Mouse (Mus musculus): Measurements from ENCODE around the gene Tead4. TPM values are rescaled to one million over a fixed set of nuclear protein-coding genes. Genes with fewer than 3 reads are reported as not detected.
A peak's percentile ranks its signal among the peaks of the same experiment; 100 is the strongest.
"Not testable (repeated sequence)": the region's sequence is repeated elsewhere in the genome, so short reads cannot be mapped to it uniquely, and the experiment has no call there.

Tead4 gene
- total RNA-seq, 2 experiments from 2014 or later: 3.1 to 5.0 TPM

DNA sequence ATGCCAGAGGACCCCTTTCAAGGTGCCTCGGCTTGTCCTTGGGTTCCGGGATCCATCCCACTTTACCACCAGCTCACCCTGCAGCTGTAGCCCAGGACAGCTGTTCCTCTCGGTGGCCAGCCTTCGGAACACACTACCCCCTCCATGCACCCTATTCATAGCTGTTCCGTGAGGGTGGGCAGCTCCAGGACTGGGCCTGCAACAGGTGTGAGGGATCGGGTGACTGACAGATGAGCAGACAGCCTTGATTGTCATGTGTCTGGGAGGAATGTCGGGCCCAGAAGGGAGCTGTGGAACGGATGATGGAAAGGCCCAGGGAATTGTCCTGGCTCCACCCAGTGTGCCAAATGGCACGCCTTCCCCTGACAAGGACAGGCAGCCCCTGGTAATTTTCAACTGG lies 64.0 kb downstream of the Tead4 start:
- no peak for DNase-seq

DNA sequence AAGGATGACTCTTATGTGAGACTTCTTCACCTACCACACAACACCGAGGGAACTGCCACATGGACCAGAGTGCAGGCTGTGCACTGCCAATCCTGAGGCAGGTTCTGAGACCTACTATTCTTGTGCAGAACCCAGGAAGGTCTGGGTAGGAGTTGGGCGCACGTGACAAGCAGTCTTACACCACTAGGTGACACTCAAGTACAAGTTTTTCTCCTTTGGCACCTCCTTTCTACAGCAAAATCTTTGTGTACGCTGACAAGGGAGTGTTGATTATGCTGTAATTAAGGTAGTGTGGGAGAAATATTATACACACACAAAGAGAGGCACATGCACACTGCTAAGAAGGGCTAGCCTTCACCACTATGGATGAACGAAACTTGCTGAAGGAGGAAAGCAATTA lies 66.4 kb downstream of the Tead4 start:
- DNase-seq: peak; percentile 22 to 29

DNA sequence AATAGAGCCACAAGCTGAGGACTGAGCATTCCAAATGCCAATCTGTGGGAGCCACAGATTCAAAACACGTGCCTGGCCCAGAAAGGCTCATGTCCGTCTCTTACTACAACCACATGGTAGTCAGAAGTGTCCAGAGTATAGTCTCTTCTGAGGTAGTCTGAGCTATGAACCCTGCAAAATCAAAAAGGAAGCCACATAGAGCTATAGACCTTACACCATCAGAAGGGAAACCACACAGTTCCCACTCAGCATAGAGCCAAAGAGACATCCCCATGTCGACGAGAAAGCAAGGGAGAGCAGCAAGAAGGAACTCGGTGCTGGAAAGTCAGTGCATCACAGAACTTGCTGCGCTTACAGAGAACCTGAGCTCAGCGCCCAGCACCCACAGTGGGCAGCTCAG lies 68.4 kb downstream of the Tead4 start:
- DNase-seq: no peak

DNA sequence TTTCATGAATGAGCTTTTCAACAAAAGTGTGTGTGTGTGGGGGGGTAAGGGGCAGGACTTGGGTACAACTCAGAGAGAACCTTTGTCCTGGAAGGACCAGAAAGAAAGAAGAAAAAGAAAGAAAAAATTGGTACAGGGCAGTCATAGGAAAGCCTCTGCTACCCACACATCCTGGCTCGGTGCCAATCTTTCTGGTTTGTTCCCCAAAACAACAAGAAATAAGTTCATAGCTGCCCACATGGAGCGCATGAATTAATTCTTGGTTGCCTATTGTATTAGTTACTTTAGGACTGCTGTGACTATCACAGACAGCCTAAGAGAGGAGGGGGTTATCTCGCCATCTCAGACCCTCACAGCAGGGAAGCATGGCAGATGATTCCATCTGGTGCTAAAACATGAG lies 68.9 kb downstream of the Tead4 start:
- DNase-seq: no peak

DNA sequence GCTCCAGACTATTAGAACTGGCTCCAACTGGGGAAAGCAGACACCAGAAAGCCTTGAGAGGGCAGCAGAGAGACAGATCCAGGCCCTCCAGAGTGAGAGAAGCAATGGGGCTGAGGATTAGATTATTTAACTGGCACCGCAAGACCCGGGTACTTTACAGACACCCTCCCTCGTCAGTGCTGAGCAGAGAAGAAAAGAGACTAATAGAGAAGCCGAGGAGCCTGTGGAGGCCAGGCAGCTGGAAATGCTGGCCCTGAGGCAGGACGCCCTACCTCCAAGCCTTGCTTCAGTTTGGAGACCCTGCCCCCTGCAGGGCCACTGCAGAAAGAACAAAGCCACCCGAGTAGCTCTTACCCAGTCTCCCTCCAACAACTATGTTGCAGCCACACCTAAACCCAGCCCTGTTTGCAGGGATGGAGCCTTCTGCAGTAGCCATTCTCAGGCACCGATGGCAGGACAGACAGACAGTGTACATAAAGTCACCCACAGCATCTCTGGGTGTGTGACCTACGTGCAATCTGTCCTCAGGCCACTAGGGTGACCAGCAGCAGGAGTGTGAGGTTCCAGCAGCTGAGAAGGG lies 73.1 kb downstream of the Tead4 start:
- DNase-seq: no peak

DNA sequence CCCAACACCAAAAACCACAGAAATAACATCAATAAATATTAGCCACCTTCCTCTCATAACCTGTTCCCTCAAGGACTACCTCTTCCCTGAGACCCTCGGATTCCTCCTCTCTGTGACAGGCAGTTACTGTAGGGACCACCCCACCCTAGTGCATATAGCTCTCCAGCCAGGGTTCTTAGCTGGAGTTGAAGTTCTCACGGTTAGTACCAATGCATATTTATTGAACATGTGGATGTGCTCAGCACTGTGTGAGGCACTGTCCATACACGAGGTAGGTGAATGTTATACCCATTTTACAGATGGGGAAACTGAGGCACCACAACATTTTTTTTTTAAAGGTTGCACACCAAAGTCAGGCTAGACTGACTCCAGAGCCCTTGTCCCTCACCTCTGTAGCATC lies 73.7 kb downstream of the Tead4 start:
- no peak for DNase-seq

DNA sequence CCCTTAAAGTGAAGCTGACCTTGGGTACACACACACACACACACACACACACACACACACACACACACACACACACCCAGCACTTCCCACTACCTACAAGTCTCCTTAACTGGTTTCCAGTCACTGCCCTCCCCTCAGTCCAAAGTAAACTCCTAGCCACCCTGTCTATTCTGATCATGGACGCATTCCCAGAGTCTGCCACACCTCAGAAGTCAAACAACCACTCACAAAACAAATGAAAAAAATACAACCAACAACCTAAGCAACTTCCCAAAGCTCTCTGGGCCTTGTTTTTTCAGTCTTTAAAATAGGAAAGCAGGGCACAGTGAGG lies 74.8 kb downstream of the Tead4 start:
- no peak for DNase-seq

DNA sequence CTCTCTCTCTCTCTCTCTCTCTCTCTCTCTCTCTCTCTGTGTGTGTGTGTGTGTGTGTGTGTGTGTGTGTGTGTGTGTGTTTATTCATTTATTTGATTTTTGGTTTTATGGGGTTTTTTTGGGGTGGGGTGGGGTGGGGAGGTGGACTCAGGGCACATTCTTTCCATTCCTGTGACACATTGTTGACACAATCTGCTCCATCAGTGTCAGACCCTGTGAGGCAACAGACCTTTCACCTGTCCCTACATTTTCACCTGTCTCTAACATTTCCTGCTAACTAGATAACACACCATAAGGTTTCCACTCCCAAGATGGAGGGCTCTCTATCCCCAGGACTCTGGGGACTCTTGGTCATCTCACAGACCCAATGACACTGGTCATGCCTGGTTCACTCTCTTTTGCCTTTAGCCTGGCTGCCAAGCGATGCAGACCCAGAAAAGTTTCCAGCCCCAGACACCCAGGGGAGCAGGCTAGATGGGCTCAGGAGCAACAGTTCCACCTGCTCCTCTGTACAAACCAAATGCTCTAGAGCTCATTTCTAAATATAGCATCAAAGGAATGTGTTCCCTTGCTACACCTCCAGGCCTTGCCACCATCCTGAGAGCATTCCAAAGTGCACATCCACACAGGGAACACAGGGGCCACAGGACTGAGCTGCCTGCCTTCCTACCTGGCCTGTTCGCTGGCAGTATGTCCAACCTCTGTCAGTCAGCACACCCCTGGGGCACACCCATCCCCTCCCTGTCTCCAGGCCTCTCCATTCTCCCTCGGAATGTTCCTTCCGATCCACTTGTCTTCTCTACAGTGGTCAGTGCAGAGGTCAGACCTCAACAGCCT lies 75.4 kb downstream of the Tead4 start:
- no peak for DNase-seq

DNA sequence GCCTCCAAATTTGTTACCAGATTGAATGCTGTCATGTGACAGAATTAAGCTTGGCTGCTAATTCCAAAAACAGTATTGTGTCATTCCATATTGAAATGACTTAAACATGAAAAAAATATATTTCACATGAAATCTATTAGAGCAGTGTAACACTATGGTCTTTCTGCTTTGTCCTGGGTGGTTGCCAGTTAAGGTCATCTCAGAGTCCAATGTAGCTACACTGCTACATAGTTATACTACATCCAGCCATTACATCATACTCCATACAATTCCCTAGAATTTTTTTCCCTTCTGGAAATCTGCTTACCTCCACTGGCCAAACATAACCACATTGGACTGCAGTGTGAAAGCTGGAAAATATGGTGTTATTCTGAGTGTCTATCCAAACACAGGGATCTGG lies 77.5 kb downstream of the Tead4 start:
- no peak for DNase-seq

DNA sequence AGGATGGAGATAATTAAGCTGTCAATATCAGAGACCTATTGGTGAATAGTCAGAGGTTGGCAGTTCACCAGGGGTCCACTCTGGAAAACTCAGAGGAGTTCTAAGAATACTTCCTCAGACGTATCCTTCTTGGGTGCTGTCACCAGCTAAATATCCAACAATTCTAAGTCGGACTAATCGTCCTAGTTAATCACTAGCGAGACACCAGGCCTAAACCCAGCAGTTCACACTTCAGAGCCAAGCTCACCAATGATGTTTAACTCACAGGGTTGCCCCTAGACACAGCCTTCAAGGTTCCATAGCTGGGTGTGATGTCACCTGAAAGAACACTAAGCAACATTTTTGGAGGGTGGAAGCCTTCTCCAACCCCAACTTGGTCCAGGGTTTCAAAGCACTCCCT lies 85.6 kb downstream of the Tead4 start:
- DNase-seq: not testable (repeated sequence)

DNA sequence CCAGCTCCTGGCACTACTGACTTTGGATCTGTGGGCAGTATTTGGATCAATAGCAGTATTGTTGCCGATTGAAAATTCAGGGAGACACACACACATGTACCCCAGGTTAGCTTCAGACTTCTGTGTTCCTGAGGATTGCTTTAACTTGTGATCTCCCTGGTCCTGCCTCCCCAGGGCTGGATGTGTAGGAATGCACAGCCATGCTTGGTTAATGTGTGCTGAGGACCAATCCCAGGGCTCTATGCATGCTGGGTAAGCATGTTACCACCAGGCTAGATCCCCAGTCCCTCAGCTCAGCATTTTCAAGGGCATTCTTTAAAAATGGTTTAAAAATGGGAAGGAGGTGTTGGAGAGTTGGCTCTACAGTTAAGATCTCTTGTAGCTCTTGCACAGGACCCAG lies 91.4 kb downstream of the Tead4 start:
- not testable (repeated sequence) for DNase-seq

DNA sequence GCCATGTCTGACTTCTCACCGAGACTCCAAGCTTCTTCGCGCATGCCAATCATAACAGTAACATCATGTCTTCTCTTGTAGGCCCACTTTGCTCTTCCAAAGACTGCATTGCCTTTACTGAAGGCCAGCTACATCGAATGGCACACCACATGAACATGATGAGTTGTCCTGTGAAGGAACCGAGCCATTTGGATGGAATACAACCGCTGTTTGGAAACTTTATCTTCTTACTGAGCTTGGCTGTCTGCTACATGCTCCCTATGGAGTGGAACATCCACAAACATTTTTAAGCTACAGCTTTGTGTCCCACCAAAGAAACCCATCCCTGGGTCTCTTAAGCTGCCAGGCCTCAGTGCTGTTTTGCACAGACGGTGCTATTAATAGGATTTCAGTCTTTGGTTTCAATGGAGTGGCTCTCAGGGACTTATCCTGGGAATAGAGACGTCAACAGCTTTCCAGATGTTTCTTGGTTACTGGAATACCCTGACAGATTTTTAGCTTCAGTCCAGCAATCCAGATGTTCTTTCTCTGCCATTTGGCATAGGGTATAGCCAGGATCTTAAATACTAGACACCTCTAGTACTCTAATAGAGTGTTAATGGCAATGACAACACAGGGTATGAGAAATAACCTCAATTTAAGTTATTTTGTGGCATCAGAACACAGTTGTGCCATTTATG lies 92.0 kb downstream of the Tead4 start:
- DNase-seq: peak; percentile 22 to 27

DNA sequence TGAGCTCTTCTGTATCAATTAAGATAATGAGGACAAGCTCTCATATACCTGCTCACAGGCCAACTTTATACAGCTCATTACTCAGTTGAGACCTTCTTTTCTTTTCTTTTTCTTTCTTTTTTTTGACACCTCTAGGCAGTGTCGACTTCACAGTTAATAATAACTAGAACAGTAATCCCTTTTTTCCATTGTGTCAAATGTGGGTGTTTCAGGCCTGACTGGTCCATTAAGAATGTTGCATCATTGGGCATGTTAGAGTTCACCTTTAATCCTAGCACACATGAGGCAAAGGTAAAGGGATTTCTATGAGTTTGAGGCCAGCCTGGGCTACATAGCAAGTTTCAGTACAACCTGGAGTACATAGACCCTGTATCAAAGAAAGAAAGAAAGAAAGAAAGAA lies 97.1 kb downstream of the Tead4 start:
- no peak for DNase-seq

DNA sequence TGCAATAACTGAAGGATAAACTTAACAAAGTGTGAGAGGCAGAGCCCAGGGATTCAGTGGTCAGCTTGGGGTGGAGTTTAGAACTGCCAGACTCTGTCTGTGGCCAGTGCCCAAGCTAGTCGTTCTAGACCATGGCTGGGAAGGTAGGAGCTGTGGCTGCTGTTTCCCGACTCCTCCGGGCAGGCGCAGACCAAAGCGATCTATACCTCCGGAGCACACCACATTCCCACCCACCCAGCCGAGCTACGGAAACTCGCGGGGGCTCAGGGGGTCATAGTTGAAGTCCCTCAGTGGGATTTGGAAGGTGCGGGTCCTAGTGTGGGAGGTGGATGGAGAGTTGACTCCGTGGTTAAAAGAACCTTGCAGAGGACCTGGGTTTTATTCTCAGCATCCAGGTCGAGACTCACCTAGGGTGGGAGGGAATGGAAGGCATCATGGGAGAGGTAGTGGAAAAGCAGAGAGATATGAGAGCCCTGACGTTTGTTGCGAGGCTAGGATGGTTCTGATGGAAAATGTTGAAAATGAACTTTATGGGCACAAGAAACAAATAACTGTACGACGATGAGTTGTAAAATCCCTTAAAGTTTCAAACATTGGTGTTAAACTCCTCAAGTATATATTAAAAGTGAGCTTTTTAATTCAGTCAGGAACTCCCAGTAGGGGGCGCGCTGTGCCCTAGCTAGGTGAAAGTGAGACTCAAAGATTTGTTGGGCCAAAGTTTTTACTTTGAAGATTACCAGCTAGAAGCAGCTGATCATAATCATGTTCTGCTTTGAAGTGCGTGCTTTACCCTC lies 99.6 kb downstream of the Tead4 start:
- DNase-seq: peak; percentile 64 to 89

DNA sequence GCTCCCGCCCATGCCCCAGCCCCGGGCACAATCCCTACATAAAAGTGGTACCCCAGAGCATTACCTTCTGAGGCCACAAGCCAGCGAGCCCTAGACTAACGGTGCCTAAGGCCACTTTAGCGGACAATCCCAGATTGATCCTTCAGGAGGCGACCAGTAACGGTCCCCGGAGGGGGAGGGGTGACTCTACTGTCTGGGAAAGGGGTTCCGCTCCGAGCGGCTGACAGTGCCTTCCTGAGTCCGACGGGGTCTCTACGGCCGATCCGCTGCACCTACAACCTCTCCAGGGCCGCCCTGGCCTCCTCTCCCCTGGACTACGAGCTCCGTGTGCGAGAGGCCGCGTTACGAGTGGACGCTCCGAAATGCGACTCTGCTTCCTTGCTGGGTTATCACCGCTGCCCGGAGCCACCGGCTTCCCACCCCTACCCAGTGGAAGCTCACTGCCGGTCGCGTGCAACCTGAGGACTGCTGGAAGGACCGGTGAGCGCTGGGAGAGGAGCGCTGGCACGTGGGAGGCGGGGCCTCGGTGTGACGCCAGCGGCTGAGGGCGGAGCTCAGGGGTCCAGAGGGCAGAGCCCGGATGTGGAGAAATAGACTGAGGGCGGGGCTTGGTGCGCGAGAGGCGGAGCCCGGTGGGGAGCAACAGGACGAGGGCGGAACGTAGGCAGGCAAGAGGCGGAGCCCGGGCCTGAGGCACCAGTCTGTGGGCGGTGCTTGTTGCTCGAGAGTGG lies 100.3 kb downstream of the Tead4 start:
- DNase-seq: peak; percentile 99 to 100

DNA sequence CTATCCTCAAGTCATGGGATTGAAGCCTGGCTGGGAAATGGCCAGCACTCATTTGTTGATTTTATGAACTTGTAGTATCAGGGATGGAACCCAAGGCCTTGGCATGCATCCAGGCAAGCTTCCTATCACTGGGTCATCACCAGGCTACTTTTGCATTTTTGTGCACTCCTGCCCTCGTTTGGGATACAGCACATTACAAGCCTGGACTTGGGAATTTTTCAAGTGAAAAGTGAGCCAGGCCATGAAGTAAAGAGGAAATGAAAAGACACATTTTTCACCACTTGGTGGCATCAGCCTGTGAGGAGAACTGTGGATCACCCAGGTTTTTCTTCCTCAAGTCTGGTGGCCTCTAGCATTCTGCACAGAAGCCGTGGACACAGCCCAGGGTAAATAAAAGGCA lies 117.1 kb downstream of the Tead4 start:
- DNase-seq: no peak

DNA sequence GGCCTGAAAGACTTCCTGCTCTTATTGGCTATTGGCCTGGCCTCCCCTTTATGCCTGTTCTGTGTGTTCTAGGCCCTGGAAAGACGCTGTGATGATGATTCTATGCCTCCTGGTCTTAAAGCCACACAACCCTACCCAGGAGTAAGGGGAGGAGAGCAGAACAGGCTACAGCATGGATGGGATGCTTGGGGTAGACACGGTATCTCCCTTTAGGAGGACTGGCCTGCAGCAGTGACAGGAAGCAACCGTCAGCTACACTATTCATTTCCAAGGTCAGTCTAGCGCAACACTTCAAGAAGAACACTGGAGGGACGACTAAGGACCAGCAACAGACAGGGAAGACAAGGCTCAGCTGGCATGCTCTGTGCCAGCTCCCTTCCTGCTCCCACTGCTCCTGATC lies 119.4 kb downstream of the Tead4 start:
- DNase-seq: no peak

DNA sequence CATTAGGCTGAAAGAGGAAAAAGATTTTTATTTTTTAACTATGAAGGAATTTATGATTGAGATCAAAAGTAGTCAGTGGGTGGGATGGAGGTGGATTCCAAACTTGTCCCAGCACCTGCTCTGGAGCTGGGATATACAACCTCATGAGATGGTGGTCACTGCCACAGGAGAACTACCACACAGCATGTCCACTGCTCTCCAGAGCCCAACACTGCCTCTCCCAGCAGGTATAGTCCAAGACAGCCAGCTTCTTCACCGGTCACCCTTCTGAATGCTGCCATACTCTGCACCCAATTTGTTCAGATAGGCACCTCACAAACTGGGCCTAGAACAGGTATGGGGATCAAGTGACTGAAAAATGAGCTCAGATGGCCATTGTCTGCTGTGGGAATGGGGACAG lies 121.0 kb downstream of the Tead4 start:
- no peak for DNase-seq

DNA sequence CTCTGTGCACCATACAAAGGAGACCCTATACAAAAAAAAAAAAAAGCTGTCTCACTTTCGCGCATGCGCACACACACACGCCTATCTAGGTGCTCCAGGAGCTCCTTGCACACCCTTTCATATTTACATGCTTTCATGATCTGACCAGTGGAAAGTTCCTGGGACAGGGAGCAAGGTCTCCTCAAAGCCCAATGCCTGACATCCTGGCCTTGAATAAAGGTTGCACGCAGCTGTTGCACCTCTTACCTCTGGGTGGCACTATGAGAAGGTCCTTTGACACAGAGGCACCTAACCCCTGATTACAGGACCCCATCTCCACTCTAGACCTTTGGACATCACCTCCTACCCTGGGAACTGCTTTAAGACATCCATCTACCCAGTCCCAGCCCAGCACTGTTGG lies 121.4 kb downstream of the Tead4 start:
- no peak for DNase-seq

DNA sequence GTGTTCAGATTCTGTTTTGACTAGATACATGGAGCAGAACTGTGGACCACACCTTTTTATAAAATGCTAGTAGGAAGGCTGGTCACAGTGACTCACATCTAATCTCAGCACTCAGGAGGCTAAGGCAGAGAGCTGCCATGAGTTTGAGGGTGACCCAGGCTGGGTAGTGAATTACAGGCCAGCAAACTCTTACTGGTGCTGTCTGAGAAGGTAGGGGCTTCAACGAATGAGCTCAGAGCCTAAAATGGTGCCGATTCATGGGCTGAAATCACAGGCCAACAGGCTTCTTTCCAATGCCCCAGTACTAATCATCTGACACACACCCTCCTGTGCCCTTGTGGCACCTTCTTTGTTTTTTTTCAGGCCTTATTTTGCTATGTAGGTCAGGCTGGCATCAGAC lies 121.9 kb downstream of the Tead4 start:
- DNase-seq: peak in 1 of 2 experiments; percentile 7

Measured in heart, adult 18-20 months (tissue).